Mouse (Mus musculus) midbrain, embryonic 16.5 days (tissue): ENCODE measurements around the gene Slc25a44. TPM values are rescaled to one million over a fixed set of nuclear protein-coding genes. Genes with fewer than 3 reads are reported as not detected.
"Not testable (repeated sequence)": the region's sequence is repeated elsewhere in the genome, so short reads cannot be mapped to it uniquely, and the experiment has no call there.

ENCODE experiments used
- ATAC-seq: fragments of 200-750 bp; cut with Nextera tagmentation; 2 replicates; pipeline ENCODE4 v1.8.0; 2017; ENCODE audit warnings: moderate TSS enrichment
- H3K27ac ChIP-seq: fragments of 300-500 bp; sonication (generic); 2 replicates; pipeline ENCODE4 v1.5.1; 2014; ENCODE audit warnings: mild to moderate bottlenecking, low read length, mixed read lengths
- H3K27me3 ChIP-seq: fragments of 300-500 bp; sonication (generic); 2 replicates; pipeline ENCODE4 v1.6.1; 2014; ENCODE audit warnings: low read depth, low read length, mixed read lengths; ENCODE audit not compliant: control insufficient read depth, insufficient read depth
- H3K36me3 ChIP-seq: fragments of 300-500 bp; sonication (generic); 2 replicates; pipeline ENCODE4 v1.6.1; 2014; ENCODE audit warnings: mild to moderate bottlenecking, low read length, moderate library complexity, mixed read lengths; ENCODE audit not compliant: control insufficient read depth, insufficient read depth
- H3K4me1 ChIP-seq: fragments of 300-500 bp; sonication (generic); 2 replicates; pipeline ENCODE4 v1.6.1; 2014; ENCODE audit warnings: mild to moderate bottlenecking, low read length, mixed read lengths; ENCODE audit not compliant: control insufficient read depth, insufficient read depth
- H3K4me2 ChIP-seq: fragments of 300-500 bp; sonication (generic); 2 replicates; pipeline ENCODE4 v1.6.1; 2014; ENCODE audit warnings: mild to moderate bottlenecking, low read length, mixed read lengths
- H3K4me3 ChIP-seq: fragments of 300-500 bp; sonication (generic); 2 replicates; pipeline ENCODE4 v1.5.1; 2014; ENCODE audit warnings: low read depth, mild to moderate bottlenecking, low read length, moderate library complexity, mixed read lengths
- H3K9ac ChIP-seq: fragments of 300-500 bp; sonication (generic); 2 replicates; pipeline ENCODE4 v1.6.1; 2014; ENCODE audit warnings: low read depth, low read length, mixed read lengths
- H3K9me3 ChIP-seq: fragments of 300-500 bp; sonication (generic); replicated peaks from 2 replicates; pipeline ENCODE4 v1.6.1; 2014; ENCODE audit warnings: mild to moderate bottlenecking, low read length, mixed read lengths; ENCODE audit not compliant: control insufficient read depth, poor library complexity, severe bottlenecking
- WGBS: fragments of 180-500 bp; shearing (Covaris S2); extraction: QIAGEN DNeasy Blood & Tissue Kit; methylation state at CpG from one replicate; pipeline ENCODE4 v1.1.7; 2014; 5-methylcytosine and 5-hydroxymethylcytosine counted together
- polyA plus RNA-seq: library from polyadenylated mRNA; unstranded; fragments of >200 nt; fragmentation: Nextera tagmentation; extraction: Ambion mirVana; gene quantifications from 2 replicates; pipeline ENCODE4 v1.2.1, GENCODE M21; 2015

Slc25a44 gene
- polyA plus RNA-seq, 1 experiment from 2014 or later: 39.3 TPM

DNA sequence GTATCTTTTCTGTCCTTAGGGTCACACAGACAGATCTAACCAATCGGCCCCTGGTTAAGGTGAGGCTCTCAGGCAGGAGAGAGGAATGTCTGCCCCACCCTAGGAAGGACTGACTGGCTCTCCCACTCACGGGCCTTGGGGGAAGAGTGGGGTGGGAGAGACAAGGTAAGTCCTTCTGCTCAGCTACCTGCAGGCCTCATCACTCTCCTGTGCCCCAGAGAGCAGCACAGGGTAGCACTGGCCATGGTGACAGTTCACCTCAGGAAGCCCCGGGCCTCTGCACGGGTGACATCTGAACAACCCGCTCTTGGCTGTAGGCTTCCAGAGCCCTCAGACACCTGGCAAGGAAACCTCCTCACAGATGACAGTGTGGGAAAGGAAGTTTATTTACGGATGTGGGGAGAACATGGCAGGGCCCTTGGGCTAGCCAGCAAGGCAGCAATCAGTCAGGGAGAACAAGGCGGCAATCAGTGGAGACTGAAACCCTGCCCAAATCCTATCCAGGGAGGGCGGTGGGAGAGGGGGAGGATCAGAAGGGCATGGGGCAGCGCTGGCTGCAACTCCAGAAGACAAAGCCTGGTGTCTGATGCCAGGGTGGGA, 31.1 kb downstream of the Slc25a44 start:
- no peak overlapping the region for H3K9ac ChIP-seq
- 87% methylated on average over 9 of the region's 9 CpGs for WGBS
- no peak overlapping the region for H3K4me2 ChIP-seq
- ATAC-seq: no peak
- no peaks in the 10 kb centered on the region for H3K4me1 ChIP-seq
- H3K27me3 ChIP-seq: no peaks in the 10 kb centered on the region
- no peaks in the 10 kb centered on the region for H3K9me3 ChIP-seq
- H3K27ac ChIP-seq: no peak overlapping the region
- no peak overlapping the region for H3K4me3 ChIP-seq
- no peaks in the 10 kb centered on the region for H3K36me3 ChIP-seq

DNA sequence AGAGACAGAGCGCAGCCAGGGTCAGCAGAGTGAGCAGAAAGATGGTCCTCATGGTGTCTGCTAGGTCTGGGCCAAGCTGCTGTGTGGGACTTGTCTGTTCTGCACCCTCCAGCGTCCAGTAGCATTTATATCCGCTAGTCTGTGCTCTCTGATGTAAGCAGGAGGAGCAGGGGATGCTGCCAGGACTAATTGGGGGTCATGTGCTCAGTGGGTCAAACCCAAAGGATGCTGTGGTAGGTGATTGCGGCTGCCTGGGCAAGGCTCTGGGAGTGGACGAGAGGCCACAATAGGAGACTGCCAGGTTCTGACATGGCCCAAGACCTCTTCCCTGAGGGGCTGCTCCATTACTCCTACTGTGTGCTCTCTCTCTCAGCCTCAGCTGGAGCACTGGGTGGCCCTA, 40.6 kb downstream of the Slc25a44 start, which contains the start of gene Bglap:
Gene Bglap (minus strand): TSS at position 101 of the 400 bp plus-strand sequence.
- Histone ChIP-seq H3K4me2 (no peak within 1 kb of the TSS), H3K9me3 (no peaks in the 10 kb centered on the region), H3K4me1 (no peaks in the 10 kb centered on the region), H3K4me3 (no peak within 1 kb of the TSS), H3K27me3 (no peaks in the 10 kb centered on the region), H3K36me3 (no peaks in the 10 kb centered on the region), H3K27ac (no peak within 1 kb of the TSS), H3K9ac (no peak within 1 kb of the TSS)
- 78% methylated on average over 5 of the region's 5 CpGs for WGBS
- no peak for ATAC-seq

DNA sequence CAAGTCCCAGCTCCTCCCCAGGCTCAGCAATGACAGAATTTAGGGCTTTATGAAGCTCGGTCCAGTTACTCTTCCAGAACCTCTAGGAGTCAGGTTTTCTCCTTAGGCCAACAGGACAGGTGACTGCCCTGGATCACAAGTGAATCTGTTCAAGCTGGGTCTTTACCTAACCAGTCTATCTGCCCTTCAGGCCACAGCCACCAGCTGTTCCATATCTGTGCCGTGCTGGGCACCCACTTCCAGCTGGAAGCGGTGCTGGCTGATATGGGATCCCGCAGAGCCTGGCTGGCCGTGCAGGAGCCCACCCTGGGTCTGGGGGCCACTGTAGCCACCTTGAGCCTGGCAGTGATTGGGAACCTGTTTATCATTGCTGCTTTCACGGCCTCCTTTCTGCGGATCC, 42.6 kb downstream of the Slc25a44 start:
- not testable (repeated sequence) for H3K4me1 ChIP-seq, H3K9me3 ChIP-seq, H3K4me2 ChIP-seq, H3K9ac ChIP-seq, H3K36me3 ChIP-seq, H3K4me3 ChIP-seq, H3K27ac ChIP-seq, H3K27me3 ChIP-seq
- peak; percentile 47 for ATAC-seq
- 20% methylated on average over 1 of the region's 7 CpGs for WGBS

DNA sequence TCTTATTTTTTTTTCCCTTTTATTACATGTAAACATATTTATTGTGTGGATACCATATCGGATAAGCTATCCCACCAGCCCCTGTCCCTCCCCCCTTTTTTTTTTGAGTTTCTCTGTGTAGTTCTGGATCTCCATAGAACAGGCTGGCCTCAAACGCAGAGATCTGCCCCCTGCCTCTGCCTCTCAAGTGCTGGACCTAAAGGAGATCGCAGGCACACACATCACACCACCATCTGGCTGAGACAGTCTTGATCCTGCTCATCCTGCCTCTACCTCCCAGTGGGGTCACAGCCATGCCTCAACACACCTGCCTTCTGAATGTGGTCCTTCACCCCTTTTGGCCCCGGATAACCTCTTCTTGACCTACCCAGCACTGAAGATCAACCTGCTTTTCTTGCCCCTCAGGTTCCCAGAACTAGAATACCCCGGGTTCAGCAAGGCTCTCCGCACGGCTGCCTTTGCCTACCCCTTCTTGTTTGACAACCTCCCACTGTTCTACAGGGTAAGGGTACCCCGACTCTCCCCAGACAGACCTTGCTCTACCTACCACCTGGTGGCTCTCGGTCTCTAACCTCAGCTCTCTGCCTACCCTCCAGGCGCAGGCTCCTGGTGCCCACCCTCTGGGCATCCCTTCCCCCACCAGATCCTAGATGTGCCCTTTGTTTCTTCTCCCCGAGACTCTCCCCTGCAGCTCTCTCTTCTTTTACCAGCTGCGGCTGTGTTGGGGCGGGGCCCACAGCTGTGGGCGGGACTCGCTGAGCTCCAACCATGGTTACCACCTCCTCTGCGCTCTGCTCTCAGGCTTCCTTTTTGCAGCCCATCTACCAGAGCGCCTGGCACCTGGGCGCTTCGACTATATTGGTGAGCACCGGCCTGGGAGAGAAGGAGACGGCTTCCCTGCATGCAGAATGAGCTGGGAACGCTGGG, 43.3 kb downstream of the Slc25a44 start:
- not testable (repeated sequence) for H3K36me3 ChIP-seq, H3K4me1 ChIP-seq, H3K27ac ChIP-seq, H3K9me3 ChIP-seq, H3K27me3 ChIP-seq
- 4% methylated on average over 18 of the region's 22 CpGs for WGBS
- ATAC-seq: peak; percentile 85
- Histone ChIP-seq H3K9ac (peak overlapping the region; percentile 40; the same call in 1 of the 2 replicates), H3K4me2 (peak overlapping the region; percentile 48), H3K4me3 (peak overlapping the region; percentile 18)

DNA sequence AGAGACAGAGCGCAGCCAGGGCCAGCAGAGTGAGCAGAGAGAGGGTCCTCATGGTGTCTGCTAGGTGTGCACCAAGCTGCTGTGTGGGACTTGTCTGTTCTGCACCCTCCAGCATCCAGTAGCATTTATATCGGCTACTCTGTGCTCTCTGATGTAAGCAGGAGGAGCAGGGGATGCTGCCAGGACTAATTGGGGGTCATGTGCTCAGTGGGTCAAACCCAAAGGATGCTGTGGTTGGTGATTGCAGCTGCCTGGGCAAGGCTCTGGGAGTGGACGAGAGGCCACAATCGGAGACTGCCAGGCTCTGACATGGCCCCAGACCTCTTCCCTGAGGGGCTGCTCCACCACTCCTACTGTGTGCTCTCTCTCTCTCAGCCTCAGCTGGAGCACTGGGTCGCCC, 46.3 kb downstream of the Slc25a44 start, which contains the start of gene Bglap2:
Gene Bglap2 (minus strand): TSS at position 101 of the 400 bp plus-strand sequence.
- ATAC-seq, H3K36me3 ChIP-seq, H3K9ac ChIP-seq, H3K4me3 ChIP-seq, H3K4me1 ChIP-seq, H3K4me2 ChIP-seq, H3K27ac ChIP-seq, H3K27me3 ChIP-seq, H3K9me3 ChIP-seq: not testable (repeated sequence)
- 71% methylated on average over 4 of the region's 5 CpGs for WGBS

DNA sequence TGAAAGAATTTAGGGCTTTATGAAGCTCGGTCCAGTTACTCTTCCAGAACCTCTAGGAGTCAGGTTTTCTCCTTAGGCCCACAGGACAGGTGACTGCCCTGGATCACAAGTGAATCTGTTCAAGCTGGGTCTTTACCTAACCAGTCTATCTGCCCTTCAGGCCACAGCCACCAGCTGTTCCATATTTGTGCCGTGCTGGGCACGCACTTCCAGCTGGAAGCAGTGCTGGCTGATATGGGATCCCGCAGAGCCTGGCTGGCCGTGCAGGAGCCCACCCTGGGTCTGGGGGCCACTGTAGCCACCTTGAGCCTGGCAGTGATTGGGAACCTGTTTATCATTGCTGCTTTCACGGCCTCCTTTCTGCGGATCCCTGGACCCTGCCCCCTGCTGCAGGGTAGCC, 48.3 kb downstream of the Slc25a44 start:
- H3K4me1 ChIP-seq, H3K4me2 ChIP-seq, H3K4me3 ChIP-seq, H3K36me3 ChIP-seq, H3K9me3 ChIP-seq, H3K9ac ChIP-seq, H3K27me3 ChIP-seq, H3K27ac ChIP-seq: not testable (repeated sequence)
- 38% methylated on average over 5 of the region's 7 CpGs for WGBS
- 0 out of 2 replicates have a peak, but pooled peaks have one; percentile 39 for ATAC-seq

DNA sequence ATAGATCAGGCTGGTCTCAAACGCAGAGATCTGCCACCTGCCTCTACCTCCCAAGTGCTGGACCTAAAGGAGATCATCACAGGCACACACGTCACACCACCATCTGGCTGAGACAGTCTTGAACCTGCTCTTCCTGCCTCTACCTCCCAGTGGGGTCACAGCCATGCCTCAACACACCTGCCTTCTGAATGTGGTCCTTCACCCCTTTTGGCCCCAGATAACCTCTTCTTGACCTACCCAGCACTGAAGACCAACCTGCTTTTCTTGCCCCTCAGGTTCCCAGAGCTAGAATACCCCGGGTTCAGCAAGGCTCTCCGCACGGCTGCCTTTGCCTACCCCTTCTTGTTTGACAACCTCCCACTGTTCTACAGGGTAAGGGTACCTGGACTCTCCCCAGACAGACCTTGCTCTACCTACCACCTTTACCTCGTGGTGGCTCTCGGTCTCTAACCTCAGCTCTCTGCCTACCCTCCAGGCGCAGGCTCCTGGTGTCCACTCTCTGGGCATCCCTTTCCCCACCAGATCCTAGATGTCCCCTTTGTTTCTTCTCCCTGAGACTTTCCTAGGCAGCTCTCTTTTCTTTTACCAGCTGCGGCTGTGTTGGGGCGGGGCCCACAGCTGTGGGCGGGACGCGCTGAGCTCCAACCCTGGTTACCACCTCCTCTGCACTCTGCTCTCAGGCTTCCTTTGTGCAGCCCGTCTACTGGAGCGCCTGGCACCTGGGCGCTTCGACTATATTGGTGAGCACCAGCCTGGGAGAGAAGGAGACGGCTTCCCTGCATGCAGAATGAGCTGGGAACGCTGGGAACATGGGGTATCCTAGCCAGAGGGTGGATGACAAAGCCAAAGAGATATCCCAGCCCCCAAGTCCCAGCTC, 49.0 kb downstream of the Slc25a44 start:
- ATAC-seq: peak; percentile 87
- H3K9me3 ChIP-seq, H3K27me3 ChIP-seq, H3K4me1 ChIP-seq, H3K36me3 ChIP-seq, H3K4me3 ChIP-seq, H3K27ac ChIP-seq: not testable (repeated sequence)
- 15% methylated on average over 18 of the region's 19 CpGs for WGBS
- peak overlapping the region; percentile 28; the same call in 1 of the 2 replicates for H3K4me2 ChIP-seq
- H3K9ac ChIP-seq: peak overlapping the region; percentile 30; the same call in 1 of the 2 replicates

DNA sequence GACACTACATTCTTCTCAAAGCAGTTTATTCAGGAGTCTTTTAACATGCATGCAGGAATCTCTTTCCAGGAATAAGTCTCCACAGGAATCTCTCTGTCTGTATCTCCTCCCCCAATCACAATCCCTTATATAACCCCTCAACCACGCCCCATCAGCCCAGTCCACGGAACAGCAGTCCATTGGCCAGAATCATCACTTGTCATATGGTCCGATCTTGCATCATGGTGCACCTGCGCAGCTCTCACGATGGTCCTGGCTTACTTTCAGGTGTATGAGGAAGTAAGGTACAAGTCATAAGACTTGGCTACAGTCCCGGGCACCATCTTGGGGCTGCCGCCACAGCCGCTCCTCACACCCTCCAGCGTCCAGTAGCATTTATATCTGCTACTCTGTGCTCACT, 52.3 kb downstream of the Slc25a44 start, which contains the start of gene Bglap3:
Gene Bglap3 (minus strand): TSS at position 101 of the 400 bp plus-strand sequence.
- H3K4me3 ChIP-seq, H3K36me3 ChIP-seq, H3K27ac ChIP-seq, H3K4me2 ChIP-seq, H3K9ac ChIP-seq, ATAC-seq, H3K4me1 ChIP-seq, H3K27me3 ChIP-seq, H3K9me3 ChIP-seq: not testable (repeated sequence)
- 94% methylated on average over 9 of the region's 9 CpGs for WGBS
